Mouse (Mus musculus) stomach, postnatal 0 days (tissue): ENCODE measurements around the gene Osbp2. TPM values are rescaled to one million over a fixed set of nuclear protein-coding genes. Genes with fewer than 3 reads are reported as not detected.

Experiments used
- ATAC-seq: fragments of 200-750 bp; cut with Nextera tagmentation; 2 replicates; pipeline ENCODE4 v1.8.0; 2017; ENCODE audit not compliant: low FRiP score, low TSS enrichment
- DNase-seq: peaks from one replicate; pipeline ENCODE4 v3.0.0-alpha.2; 2016; ENCODE audit warnings: low spot score
- H3K27ac ChIP-seq: fragments of 300-500 bp; sonication (generic); replicated peaks from 2 replicates; pipeline ENCODE4 v1.5.1; 2014; ENCODE audit warnings: mild to moderate bottlenecking, control low read depth
- H3K27me3 ChIP-seq: fragments of 300-500 bp; sonication (generic); 2 replicates; pipeline ENCODE4 v1.6.1; 2014; ENCODE audit warnings: low read length; ENCODE audit not compliant: control insufficient read depth, insufficient read depth
- H3K36me3 ChIP-seq: fragments of 300-500 bp; sonication (generic); 2 replicates; pipeline ENCODE4 v1.6.1; 2014; ENCODE audit warnings: low read length, mixed read lengths; ENCODE audit not compliant: control insufficient read depth, insufficient read depth
- H3K4me1 ChIP-seq: fragments of 300-500 bp; sonication (generic); replicated peaks from 2 replicates; pipeline ENCODE4 v1.6.1; 2014; ENCODE audit warnings: antibody characterized with exemption; ENCODE audit not compliant: control insufficient read depth, insufficient read depth
- H3K4me2 ChIP-seq: fragments of 300-500 bp; sonication (generic); replicated peaks from 2 replicates; pipeline ENCODE4 v1.6.1; 2014; ENCODE audit warnings: low read depth, mild to moderate bottlenecking, control low read depth, moderate library complexity
- H3K4me3 ChIP-seq: fragments of 300-500 bp; sonication (generic); 2 replicates; pipeline ENCODE4 v1.5.1; 2014; ENCODE audit warnings: low read depth, low read length, control low read depth
- H3K9ac ChIP-seq: fragments of 300-500 bp; sonication (generic); 2 replicates; pipeline ENCODE4 v1.6.1; 2014; ENCODE audit warnings: mild to moderate bottlenecking, low read length, control low read depth, mixed read lengths
- H3K9me3 ChIP-seq: fragments of 300-500 bp; sonication (generic); 2 replicates; pipeline ENCODE4 v1.6.1; 2016; ENCODE audit warnings: low read length; ENCODE audit not compliant: control insufficient read depth
- CTCF ChIP-seq: IDR thresholded peaks from 2 replicates; pipeline ENCODE4 v1.5.1; 2016; ENCODE audit warnings: antibody characterized with exemption, low read depth, mild to moderate bottlenecking, moderate library complexity
- EP300 ChIP-seq: optimal IDR thresholded peaks from 2 replicates; pipeline ENCODE3; 2016; ENCODE audit warnings: antibody characterized with exemption
- whole genome bisulfite sequencing: fragments of 180-500 bp; shearing (Covaris S2); extraction: QIAGEN DNeasy Blood & Tissue Kit; methylation state at CpG from one replicate; pipeline ENCODE4 v1.1.7; 2014; 5-methylcytosine and 5-hydroxymethylcytosine counted together
- polyA plus RNA-seq: library from polyadenylated mRNA; unstranded; fragments of >200 nt; fragmentation: Nextera tagmentation; extraction: Ambion mirVana; gene quantifications from 2 replicates; pipeline ENCODE4 v1.2.1, GENCODE M21; 2015

Gene Osbp2
- polyA plus RNA-seq, 1 experiment from 2014 or later: 0.42 TPM

DNA sequence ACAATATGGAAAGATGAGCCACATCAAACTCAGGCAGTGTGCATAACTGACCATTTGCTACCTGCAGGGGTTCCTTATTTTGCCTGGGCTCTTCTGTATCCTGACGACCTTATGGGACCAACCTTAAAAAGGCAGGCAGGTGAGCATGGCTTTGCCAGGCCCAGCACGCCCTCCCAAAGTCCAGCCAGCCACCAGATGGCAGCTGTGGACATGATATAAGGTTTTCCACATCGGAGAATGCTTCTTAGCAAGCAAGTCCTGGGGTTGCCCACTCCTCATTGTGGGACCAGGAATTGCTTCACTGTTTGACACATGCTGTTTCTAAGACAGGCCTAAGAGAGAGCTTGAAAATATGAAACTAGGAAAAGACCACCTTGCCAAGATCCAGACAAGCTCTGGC is 55.5 kb downstream of the Osbp2 start:
- Histone ChIP-seq H3K27me3 (no peaks in the 10 kb centered on the region), H3K36me3 (no peaks in the 10 kb centered on the region), H3K9me3 (no peaks in the 10 kb centered on the region), H3K27ac (no peak overlapping the region), H3K4me3 (no peak overlapping the region), H3K4me1 (no peaks in the 10 kb centered on the region), H3K4me2 (no peak overlapping the region), H3K9ac (no peak overlapping the region)
- WGBS: 17% methylated on average over 3 of the region's 3 CpGs
- no peak for TF ChIP-seq EP300
- TF ChIP-seq CTCF: peak; percentile 68
- DNase-seq: peak; percentile 46
- no peak for ATAC-seq

DNA sequence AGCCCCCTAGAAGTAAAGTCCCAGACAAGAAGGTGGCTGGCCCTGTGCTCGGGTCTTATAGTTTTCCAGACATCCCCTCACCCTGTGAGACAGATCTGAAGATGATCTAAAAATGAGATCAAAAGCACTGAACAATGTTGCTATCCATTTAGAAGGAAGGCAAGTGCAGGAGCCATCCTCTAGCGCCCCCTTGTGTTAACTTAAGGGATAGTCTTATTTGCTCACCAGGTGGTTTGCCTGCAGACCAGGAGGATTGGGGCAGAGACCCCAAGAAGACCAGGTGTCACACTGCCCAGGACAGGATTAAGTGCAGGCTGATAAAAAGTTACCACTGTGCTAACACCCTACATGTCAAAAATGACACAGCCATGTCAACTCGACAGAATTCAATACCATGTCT is 58.3 kb downstream of the Osbp2 start:
- no peak for TF ChIP-seq EP300
- peak; percentile 84 for TF ChIP-seq CTCF
- peak; percentile 21 for DNase-seq
- no peak overlapping the region for H3K27ac ChIP-seq
- ATAC-seq: 0 out of 2 replicates have a peak, but pooled peaks have one; percentile 12
- H3K27me3 ChIP-seq: no peaks in the 10 kb centered on the region
- H3K4me2 ChIP-seq: no peak overlapping the region
- H3K36me3 ChIP-seq: no peaks in the 10 kb centered on the region
- H3K9ac ChIP-seq: no peak overlapping the region
- 27% methylated on average over 3 of the region's 3 CpGs for WGBS
- H3K9me3 ChIP-seq: no peaks in the 10 kb centered on the region
- H3K4me1 ChIP-seq: no peaks in the 10 kb centered on the region
- H3K4me3 ChIP-seq: no peak overlapping the region

GRCm38 (mm10) chr11:3804639-3805038 is 59.1 kb downstream of the Osbp2 start:
- Histone ChIP-seq H3K9me3 (no peaks in the 10 kb centered on the region), H3K36me3 (no peaks in the 10 kb centered on the region), H3K4me2 (no peak overlapping the region), H3K27ac (no peak overlapping the region), H3K9ac (no peak overlapping the region), H3K27me3 (no peaks in the 10 kb centered on the region), H3K4me1 (no peaks in the 10 kb centered on the region), H3K4me3 (no peak overlapping the region)
- TF ChIP-seq CTCF: peak; percentile 39
- no peak for TF ChIP-seq EP300
- 95% methylated on average over 2 of the region's 2 CpGs for WGBS
- DNase-seq: no peak
- ATAC-seq: no peak

GRCm38 (mm10) chr11:3802057-3802456 is 61.6 kb downstream of the Osbp2 start:
- H3K27ac ChIP-seq: no peak overlapping the region
- WGBS: 44% methylated on average over 1 of the region's 1 CpGs
- H3K4me3 ChIP-seq: no peak overlapping the region
- no peak overlapping the region for H3K9ac ChIP-seq
- no peak overlapping the region for H3K4me2 ChIP-seq
- H3K9me3 ChIP-seq: no peaks in the 10 kb centered on the region
- no peaks in the 10 kb centered on the region for H3K36me3 ChIP-seq
- no peaks in the 10 kb centered on the region for H3K27me3 ChIP-seq
- DNase-seq (no peak), ATAC-seq (no peak)
- TF ChIP-seq EP300 (no peak), CTCF (peak; percentile 54)
- H3K4me1 ChIP-seq: no peaks in the 10 kb centered on the region

DNA sequence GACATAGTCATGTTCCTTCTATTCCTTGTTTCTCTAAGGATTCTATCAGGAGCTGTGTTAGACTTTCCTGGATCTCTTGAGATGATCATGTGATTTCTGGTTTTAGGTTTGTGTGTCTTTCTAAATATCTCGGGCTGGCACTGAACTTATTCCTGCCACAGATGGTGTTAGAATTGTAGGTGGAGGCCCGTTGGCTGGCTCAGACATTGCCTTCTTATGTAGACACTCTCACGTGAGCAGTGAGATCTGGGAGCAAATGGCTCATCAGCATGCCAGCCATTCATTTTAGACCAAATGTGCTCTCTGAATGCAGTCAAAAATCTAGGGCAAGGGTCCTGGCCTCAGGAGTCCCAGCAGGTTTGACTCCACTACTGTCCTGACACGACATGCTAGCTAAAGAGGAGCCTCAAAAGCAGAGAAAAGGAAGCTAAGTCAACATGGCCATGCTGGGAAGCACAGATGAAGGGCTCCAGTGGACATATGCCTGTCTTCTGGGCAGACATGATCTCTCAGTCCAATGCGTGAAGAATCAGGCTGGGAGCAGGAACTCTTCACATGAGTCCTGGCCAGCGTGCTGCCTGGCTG is 66.0 kb downstream of the Osbp2 start:
- Histone ChIP-seq H3K27me3 (no peaks in the 10 kb centered on the region), H3K36me3 (no peaks in the 10 kb centered on the region), H3K4me3 (no peak overlapping the region), H3K9ac (no peak overlapping the region), H3K27ac (no peak overlapping the region), H3K9me3 (no peaks in the 10 kb centered on the region), H3K4me1 (no peaks in the 10 kb centered on the region), H3K4me2 (no peak overlapping the region)
- ATAC-seq (no peak), DNase-seq (no peak)
- WGBS: 83% methylated on average over 6 of the region's 6 CpGs
- TF ChIP-seq CTCF (no peak), EP300 (no peak)

- TF ChIP-seq EP300 (no peak), CTCF (no peak)
- Histone ChIP-seq H3K36me3 (no peaks in the 10 kb centered on the region), H3K27ac (no peak overlapping the region), H3K27me3 (no peaks in the 10 kb centered on the region), H3K4me3 (no peak overlapping the region), H3K4me2 (no peak overlapping the region), H3K4me1 (no peaks in the 10 kb centered on the region), H3K9me3 (no peaks in the 10 kb centered on the region), H3K9ac (no peak overlapping the region)
- ATAC-seq (no peak), DNase-seq (no peak)
Observed at GRCm38 (mm10) chr11:3790736-3791135, 73.0 kb downstream of the Osbp2 start.
